Mouse (Mus musculus): ENCODE data around the gene Gm21860.
"Not testable (repeated sequence)": the region's sequence is repeated elsewhere in the genome, so short reads cannot be mapped to it uniquely, and the experiment has no call there.

DNA sequence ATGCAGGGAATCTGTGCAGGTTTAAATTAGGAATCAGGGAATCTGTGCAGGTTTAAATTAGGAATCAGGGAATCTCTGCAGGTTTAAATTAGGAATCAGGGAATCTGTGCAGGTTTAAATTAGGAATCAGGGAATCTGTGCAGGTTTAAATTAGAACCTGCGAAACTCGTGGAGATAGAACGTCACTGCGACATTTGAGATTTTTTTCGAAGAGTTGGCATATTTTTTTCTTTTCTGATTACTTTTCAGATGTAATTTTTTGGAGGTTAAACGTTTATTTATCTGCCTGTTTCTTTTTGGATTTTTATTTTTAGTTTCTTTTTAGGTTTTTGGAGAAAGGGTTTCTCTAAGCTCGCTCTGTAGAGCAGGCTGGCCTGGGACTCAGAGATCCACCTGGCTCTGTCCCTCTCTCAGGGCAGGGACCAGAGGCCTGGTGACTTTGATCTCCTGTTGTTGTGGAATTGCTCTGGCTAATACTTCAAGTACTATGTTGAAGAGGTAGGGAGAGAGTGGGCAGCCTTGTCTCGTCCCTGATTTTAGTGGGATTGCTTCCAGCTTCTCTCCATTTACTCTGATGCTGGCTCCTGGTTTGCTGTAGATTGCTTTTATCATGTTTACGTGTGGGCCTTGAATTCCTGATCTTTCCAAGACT lies 31.2 kb downstream of the Gm21860 start:
- TF ChIP-seq CTCF, EP300 (IDR thresholded peaks at IDR 0.05; ENCODE audit: low read depth): not testable (repeated sequence)

Data from liver, embryonic 14.5 days (tissue).